Mouse (Mus musculus): Measurements from ENCODE around the gene Sod1.
"Not testable (repeated sequence)": the region's sequence is repeated elsewhere in the genome, so short reads cannot be mapped to it uniquely, and the experiment has no call there.

Sod1 gene

GRCm38 (mm10) chr16:90210717-90211116, 9.8 kb upstream of the Sod1 start:
- no peak for DNase-seq (ENCODE audit: low spot score in 2 of 2)

GRCm38 (mm10) chr16:90211767-90212166, 8.8 kb upstream of the Sod1 start:
- DNase-seq (ENCODE audit: low spot score in 2 of 2): no peak

- no peak for DNase-seq (ENCODE audit: low spot score in 2 of 2)
Observed at GRCm38 (mm10) chr16:90213477-90214339, 6.8 kb upstream of the Sod1 start.

- DNase-seq (ENCODE audit: low spot score in 2 of 2): no peak
Observed at GRCm38 (mm10) chr16:90214731-90215565, 5.6 kb upstream of the Sod1 start.

GRCm38 (mm10) chr16:90215879-90216278, 4.7 kb upstream of the Sod1 start:
- DNase-seq (ENCODE audit: low spot score in 2 of 2): not testable (repeated sequence)

- no peak for DNase-seq (ENCODE audit: low spot score in 2 of 2)
Observed at GRCm38 (mm10) chr16:90216414-90216813, 4.1 kb upstream of the Sod1 start.

- no peak for DNase-seq (ENCODE audit: low spot score in 2 of 2)
Observed at GRCm38 (mm10) chr16:90217356-90217755, 3.2 kb upstream of the Sod1 start.

GRCm38 (mm10) chr16:90217926-90218325, 2.6 kb upstream of the Sod1 start:
- DNase-seq (ENCODE audit: low spot score in 2 of 2): no peak

- not testable (repeated sequence) for DNase-seq (ENCODE audit: low spot score in 2 of 2)
Observed at GRCm38 (mm10) chr16:90219445-90219844, 1.1 kb upstream of the Sod1 start.

GRCm38 (mm10) chr16:90220892-90221431, 408 bp downstream of the Sod1 start:
- DNase-seq (ENCODE audit: low spot score in 2 of 2): no peak

- DNase-seq (ENCODE audit: low spot score in 2 of 2): no peak
Observed at GRCm38 (mm10) chr16:90221441-90222070, 1.0 kb downstream of the Sod1 start.

GRCm38 (mm10) chr16:90229897-90230296, 9.3 kb downstream of the Sod1 start:
- no peak for DNase-seq (ENCODE audit: low spot score in 2 of 2)

GRCm38 (mm10) chr16:90231302-90231701, 10.7 kb downstream of the Sod1 start:
- no peak for DNase-seq (ENCODE audit: low spot score in 2 of 2)

- no peak for DNase-seq (ENCODE audit: low spot score in 2 of 2)
Observed at GRCm38 (mm10) chr16:90233702-90234101, 13.1 kb downstream of the Sod1 start.

- DNase-seq (ENCODE audit: low spot score in 2 of 2): no peak
Observed at GRCm38 (mm10) chr16:90234617-90235016, 14.1 kb downstream of the Sod1 start.

GRCm38 (mm10) chr16:90235188-90235587, 14.6 kb downstream of the Sod1 start:
- no peak for DNase-seq (ENCODE audit: low spot score in 2 of 2)

GRCm38 (mm10) chr16:90239128-90239746, 18.7 kb downstream of the Sod1 start:
- no peak for DNase-seq (ENCODE audit: low spot score in 2 of 2)

GRCm38 (mm10) chr16:90241875-90242274, 21.3 kb downstream of the Sod1 start:
- DNase-seq (ENCODE audit: low spot score in 2 of 2): no peak

- DNase-seq (ENCODE audit: low spot score in 2 of 2): no peak
Observed at GRCm38 (mm10) chr16:90242426-90243304, 22.1 kb downstream of the Sod1 start.

GRCm38 (mm10) chr16:90250099-90250498, 29.5 kb downstream of the Sod1 start:
- DNase-seq (ENCODE audit: low spot score in 2 of 2): no peak

Data from urinary bladder, postnatal 36 days (tissue).